Mouse (Mus musculus) embryonic facial prominence, embryonic 14.5 days (tissue): Measurements from ENCODE around the gene Gart. TPM values are rescaled to one million over a fixed set of nuclear protein-coding genes. Genes with fewer than 3 reads are reported as not detected.
A peak's percentile ranks its signal among the peaks of the same experiment; 100 is the strongest.

Experiments used
- ATAC-seq: fragments of 200-750 bp; cut with Nextera tagmentation; 2 replicates; pipeline ENCODE4 v1.8.0; 2017; ENCODE audit warnings: low read depth, moderate number of reproducible peaks, moderate TSS enrichment
- DNase-seq: peaks from one replicate; pipeline ENCODE4 v3.0.0-alpha.2; 2015; ENCODE audit warnings: low spot score
- H3K27ac ChIP-seq: fragments of 300-500 bp; sonication (generic); replicated peaks from 2 replicates; pipeline ENCODE4 v1.5.1; 2014; ENCODE audit warnings: low read depth, mild to moderate bottlenecking, low read length, moderate library complexity
- H3K27me3 ChIP-seq: fragments of 300-500 bp; sonication (generic); replicated peaks from 2 replicates; pipeline ENCODE4 v1.6.1; 2014; ENCODE audit warnings: low read length; ENCODE audit not compliant: control insufficient read depth, insufficient read depth
- H3K36me3 ChIP-seq: fragments of 300-500 bp; sonication (generic); 2 replicates; pipeline ENCODE4 v1.6.1; 2014; ENCODE audit warnings: low read length, mixed read lengths; ENCODE audit not compliant: control insufficient read depth, insufficient read depth
- H3K4me1 ChIP-seq: fragments of 300-500 bp; sonication (generic); 2 replicates; pipeline ENCODE4 v1.6.1; 2014; ENCODE audit warnings: antibody characterized with exemption, low read length; ENCODE audit not compliant: control insufficient read depth, insufficient read depth
- H3K4me2 ChIP-seq: fragments of 300-500 bp; sonication (generic); 2 replicates; pipeline ENCODE4 v1.6.1; 2014; ENCODE audit warnings: low read depth, mild to moderate bottlenecking, low read length, moderate library complexity, mixed read lengths
- H3K4me3 ChIP-seq: fragments of 300-500 bp; sonication (generic); 2 replicates; pipeline ENCODE4 v1.5.1; 2014; ENCODE audit warnings: low read depth, mild to moderate bottlenecking, low read length
- H3K9ac ChIP-seq: fragments of 300-500 bp; sonication (generic); 2 replicates; pipeline ENCODE4 v1.6.1; 2014; ENCODE audit warnings: low read depth, mild to moderate bottlenecking, low read length, moderate library complexity, mixed read lengths
- H3K9me3 ChIP-seq: fragments of 300-500 bp; sonication (generic); 2 replicates; pipeline ENCODE4 v1.6.1; 2016; ENCODE audit warnings: low read length; ENCODE audit not compliant: control insufficient read depth
- WGBS: fragments of 180-500 bp; shearing (Covaris S2); extraction: QIAGEN DNeasy Blood & Tissue Kit; methylation state at CpG from one replicate; pipeline ENCODE4 v1.1.7; 2014; 5-methylcytosine and 5-hydroxymethylcytosine counted together
- polyA plus RNA-seq: library from polyadenylated mRNA; unstranded; fragments of >200 nt; fragmentation: Nextera tagmentation; extraction: Ambion mirVana; gene quantifications from 2 replicates; pipeline ENCODE4 v1.2.1, GENCODE M21; 2014

Gene Gart
- polyA plus RNA-seq, 1 experiment from 2014 or later = 84.5 TPM

- no peaks in the 10 kb centered on the region for H3K9me3 ChIP-seq
- 93% methylated on average over 4 of the region's 4 CpGs for WGBS
- no peak overlapping the region for H3K27ac ChIP-seq
- no peak overlapping the region for H3K9ac ChIP-seq
- no peaks in the 10 kb centered on the region for H3K27me3 ChIP-seq
- no peaks in the 10 kb centered on the region for H3K4me1 ChIP-seq
- ATAC-seq = no peak
- H3K4me2 ChIP-seq = no peak overlapping the region
- no peak overlapping the region for H3K4me3 ChIP-seq
- DNase-seq = no peak
- H3K36me3 ChIP-seq = peaks cover 92% of the 10 kb centered on the region
These were observed 17.0 kb downstream of the Gart start for GRCm38 (mm10) chr16:91629749-91630148.

- no peak overlapping the region for H3K9ac ChIP-seq
These were observed 18.1 kb downstream of the Gart start for GRCm38 (mm10) chr16:91628673-91629072.

GRCm38 (mm10) chr16:91627831-91628230 is 18.9 kb downstream of the Gart start:
- no peaks in the 10 kb centered on the region for H3K9me3 ChIP-seq
- no peak overlapping the region for H3K27ac ChIP-seq
- DNase-seq = no peak
- ATAC-seq = no peak
- no peaks in the 10 kb centered on the region for H3K27me3 ChIP-seq
- no peak overlapping the region for H3K9ac ChIP-seq
- H3K4me1 ChIP-seq = no peaks in the 10 kb centered on the region
- H3K4me3 ChIP-seq = no peak overlapping the region
- H3K4me2 ChIP-seq = no peak overlapping the region
- 87% methylated on average over 7 of the region's 7 CpGs for WGBS
- peaks cover 95% of the 10 kb centered on the region for H3K36me3 ChIP-seq

More at GRCm38 (mm10) chr16:91628673-91629072, 18.1 kb downstream of the Gart start:
- Histone ChIP-seq H3K27ac (no peak overlapping the region), H3K4me3 (no peak overlapping the region), H3K36me3 (peaks cover 95% of the 10 kb centered on the region), H3K27me3 (no peaks in the 10 kb centered on the region), H3K4me2 (no peak overlapping the region), H3K4me1 (no peaks in the 10 kb centered on the region), H3K9me3 (no peaks in the 10 kb centered on the region)
- DNase-seq = no peak
- WGBS = 95% methylated on average over 3 of the region's 3 CpGs
- ATAC-seq = no peak

- Histone ChIP-seq H3K4me1 (peaks cover 4% of the 10 kb centered on the region; the same call in 1 of the 2 replicates), H3K27me3 (no peaks in the 10 kb centered on the region), H3K4me2 (no peak overlapping the region), H3K9ac (no peak overlapping the region), H3K36me3 (peaks cover 81% of the 10 kb centered on the region), H3K27ac (no peak overlapping the region), H3K9me3 (no peaks in the 10 kb centered on the region), H3K4me3 (no peak overlapping the region)
- WGBS = 89% methylated on average over 9 of the region's 9 CpGs
- no peak for ATAC-seq
- DNase-seq = no peak
These were observed 23.7 kb downstream of the Gart start for GRCm38 (mm10) chr16:91623074-91623473.

GRCm38 (mm10) chr16:91620991-91621390 is 25.8 kb downstream of the Gart start:
- ATAC-seq (no peak), DNase-seq (no peak)
- H3K36me3 ChIP-seq = peaks cover 61% of the 10 kb centered on the region
- no peak overlapping the region for H3K4me3 ChIP-seq
- WGBS = 85% methylated on average over 11 of the region's 11 CpGs
- no peaks in the 10 kb centered on the region for H3K27me3 ChIP-seq
- H3K27ac ChIP-seq = no peak overlapping the region
- no peaks in the 10 kb centered on the region for H3K9me3 ChIP-seq
- H3K4me2 ChIP-seq = no peak overlapping the region
- peaks cover 5% of the 10 kb centered on the region; the same call in 1 of the 2 replicates for H3K4me1 ChIP-seq
- H3K9ac ChIP-seq = no peak overlapping the region

GRCm38 (mm10) chr16:91620185-91620584 is 26.6 kb downstream of the Gart start:
- H3K36me3 ChIP-seq = peaks cover 53% of the 10 kb centered on the region
- 96% methylated on average over 5 of the region's 5 CpGs for WGBS

GRCm38 (mm10) chr16:91618511-91619501 is 27.9 kb downstream of the Gart start, which contains the start of gene Dnajc28:
TSS of gene Dnajc28 (minus strand) at chr16:91619026.
- Histone ChIP-seq H3K4me1 (peaks cover 5% of the 10 kb centered on the region; the same call in 1 of the 2 replicates), H3K4me2 (peak within 1 kb of the TSS; percentile 77), H3K27ac (no peak within 1 kb of the TSS), H3K9me3 (no peaks in the 10 kb centered on the region), H3K4me3 (peak within 1 kb of the TSS; percentile 67), H3K36me3 (peaks cover 41% of the 10 kb centered on the region), H3K9ac (peak within 1 kb of the TSS; percentile 71), H3K27me3 (no peaks in the 10 kb centered on the region)
- DNase-seq (peak; percentile 84), ATAC-seq (peak; percentile 94)
- WGBS = 9% methylated on average over 39 of the region's 39 CpGs

More at GRCm38 (mm10) chr16:91620185-91620584, 26.6 kb downstream of the Gart start:
- DNase-seq (no peak), ATAC-seq (no peak)
- Histone ChIP-seq H3K27me3 (no peaks in the 10 kb centered on the region), H3K4me3 (no peak overlapping the region), H3K9me3 (no peaks in the 10 kb centered on the region), H3K4me1 (peaks cover 5% of the 10 kb centered on the region; the same call in 1 of the 2 replicates), H3K27ac (no peak overlapping the region), H3K4me2 (no peak overlapping the region), H3K9ac (no peak overlapping the region)

GRCm38 (mm10) chr16:91614552-91614951 is 32.2 kb downstream of the Gart start:
- H3K27ac ChIP-seq = no peak overlapping the region

More at GRCm38 (mm10) chr16:91614552-91614951, 32.2 kb downstream of the Gart start:
- Histone ChIP-seq H3K36me3 (no peaks in the 10 kb centered on the region), H3K4me2 (no peak overlapping the region), H3K9me3 (no peaks in the 10 kb centered on the region), H3K9ac (no peak overlapping the region), H3K4me1 (peaks cover 5% of the 10 kb centered on the region; the same call in 1 of the 2 replicates), H3K27me3 (no peaks in the 10 kb centered on the region), H3K4me3 (no peak overlapping the region)
- no peak for ATAC-seq
- WGBS = 82% methylated on average over 6 of the region's 6 CpGs
- DNase-seq = no peak
